Mouse (Mus musculus) urinary bladder, adult 18-20 months (tissue): Measurements from ENCODE around the gene Ptpn20.

Experiments
- DNase-seq, 2 experiments: peaks; one replicate each; pipeline ENCODE4 v3.0.0; 2022; ENCODE audit warnings: low spot score in 2 of 2, mixed read lengths in 2 of 2

Gene Ptpn20

DNA sequence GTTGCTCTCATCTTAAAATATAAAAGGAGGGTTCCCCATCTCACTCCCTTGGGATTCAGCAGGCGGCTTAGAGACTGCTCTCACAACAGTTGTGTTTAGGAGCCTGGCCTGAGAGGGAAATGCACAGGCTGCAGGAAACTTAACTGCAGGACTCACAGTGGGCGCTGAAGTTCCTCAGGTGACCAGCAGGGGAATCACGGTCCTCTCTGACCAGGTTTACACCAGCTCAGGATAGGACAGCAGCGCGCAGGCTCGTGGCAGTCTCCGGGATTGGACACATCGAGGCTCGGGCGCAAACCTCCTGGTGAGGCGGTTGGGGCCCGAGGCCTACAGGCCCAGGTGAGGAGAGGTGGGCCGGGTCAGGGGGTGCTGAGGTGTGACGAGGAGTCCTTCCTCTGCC is at the start of gene Ptpn20:
TSS of gene Ptpn20 (plus strand) at position 257 of the 400 bp plus-strand sequence.
- DNase-seq, result no peak

DNA sequence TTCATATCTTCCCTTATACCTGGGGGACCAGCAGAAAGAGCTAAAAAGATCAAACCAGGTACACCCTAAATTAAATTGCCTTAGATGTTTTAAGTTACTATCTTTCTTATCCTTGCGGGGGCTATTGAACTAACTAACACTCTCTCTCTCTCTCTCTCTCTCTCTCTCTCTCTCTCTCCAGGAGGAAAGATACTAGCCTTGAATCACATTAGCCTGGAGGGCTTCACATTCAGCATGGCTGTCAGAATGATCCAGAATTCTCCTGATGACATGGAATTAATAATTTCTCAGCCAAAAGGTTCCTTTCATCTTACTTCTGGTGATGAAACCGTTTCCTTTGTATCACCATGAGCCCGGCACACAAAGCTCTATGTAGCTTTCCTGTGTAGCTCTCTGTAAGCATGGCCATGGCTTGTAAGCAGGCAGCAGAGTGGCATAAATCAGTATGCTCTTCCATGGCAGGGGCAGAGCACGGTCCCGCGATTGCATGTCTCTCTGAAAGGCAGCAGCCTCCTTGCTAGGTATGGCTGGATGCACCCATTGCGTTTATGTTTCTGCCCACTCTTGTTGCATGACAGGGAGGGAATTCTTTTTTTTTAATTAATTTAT is 49.3 kb upstream of the Ptpn20 start:
- DNase-seq, result no peak

- DNase-seq, result no peak
These were observed 43.4 kb upstream of the Ptpn20 start for GRCm38 (mm10) chr14:33545565-33546143.

DNA sequence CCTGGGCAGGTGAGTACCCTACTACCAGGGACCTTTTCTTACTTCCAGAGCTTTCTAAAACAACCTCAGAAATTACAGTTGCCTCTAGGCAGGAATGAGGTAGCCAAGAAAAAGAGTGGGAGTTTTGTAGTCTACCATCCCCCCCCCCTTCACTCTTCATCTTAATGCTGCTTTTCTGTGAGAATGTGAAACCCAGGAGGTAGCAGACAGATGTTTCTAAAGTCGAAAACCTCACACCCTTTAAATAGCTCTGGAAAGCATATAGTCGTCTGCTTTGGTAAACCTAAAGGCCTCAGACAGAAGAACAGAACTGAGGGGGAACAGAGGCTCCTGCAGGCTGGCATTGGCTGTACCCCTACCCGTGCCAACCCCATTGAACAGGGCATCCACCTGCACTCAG is 40.4 kb upstream of the Ptpn20 start:
- no peak for DNase-seq

GRCm38 (mm10) chr14:33549856-33550255 is 39.2 kb upstream of the Ptpn20 start:
- no peak for DNase-seq

- DNase-seq, result no peak
These were observed 18.3 kb upstream of the Ptpn20 start for GRCm38 (mm10) chr14:33570737-33571136.

- DNase-seq, result no peak
These were observed 15.4 kb upstream of the Ptpn20 start for GRCm38 (mm10) chr14:33573643-33574042.

- no peak for DNase-seq
These were observed 9.1 kb upstream of the Ptpn20 start for GRCm38 (mm10) chr14:33579771-33580484.

GRCm38 (mm10) chr14:33598376-33599130 is 9.5 kb downstream of the Ptpn20 start:
- DNase-seq, result no peak

DNA sequence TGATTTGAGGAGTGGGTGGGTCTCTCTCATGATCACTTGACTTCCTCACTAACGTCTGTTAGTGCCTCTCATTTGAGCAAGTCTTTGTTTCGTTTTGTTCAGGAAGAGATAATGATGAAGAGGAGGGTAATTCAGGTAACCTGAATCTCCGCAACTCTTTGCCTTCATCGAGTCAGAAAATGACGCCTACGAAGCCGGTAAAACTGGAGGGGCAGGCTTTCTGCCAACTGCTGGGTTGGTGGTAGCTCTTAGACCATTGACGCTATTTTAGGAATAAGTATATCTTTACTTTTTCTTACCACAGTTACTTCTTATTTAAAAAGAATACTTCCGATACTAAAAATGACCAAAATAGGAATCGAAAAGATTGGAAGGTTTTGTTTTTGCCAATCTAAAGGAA is 18.4 kb downstream of the Ptpn20 start:
- DNase-seq, result no peak

DNA sequence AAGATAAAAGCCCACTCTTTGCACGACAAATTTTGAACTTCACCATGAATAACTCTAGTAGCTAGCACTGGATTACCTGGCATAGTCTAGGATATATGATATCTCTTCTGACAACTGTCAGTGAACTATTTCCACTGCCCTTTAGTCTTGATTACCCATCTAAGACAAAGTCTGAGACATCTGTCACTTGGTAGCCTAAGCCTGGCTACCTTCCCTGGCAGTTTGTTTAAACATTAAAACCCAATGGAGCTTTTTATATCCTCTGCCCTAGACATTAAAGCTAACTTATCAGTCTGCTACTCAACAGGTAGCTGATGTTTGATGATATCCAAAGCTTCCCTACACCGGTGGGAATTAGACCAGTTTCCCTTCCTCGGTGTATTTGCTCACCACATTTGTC is 36.0 kb downstream of the Ptpn20 start:
- no peak for DNase-seq

DNA sequence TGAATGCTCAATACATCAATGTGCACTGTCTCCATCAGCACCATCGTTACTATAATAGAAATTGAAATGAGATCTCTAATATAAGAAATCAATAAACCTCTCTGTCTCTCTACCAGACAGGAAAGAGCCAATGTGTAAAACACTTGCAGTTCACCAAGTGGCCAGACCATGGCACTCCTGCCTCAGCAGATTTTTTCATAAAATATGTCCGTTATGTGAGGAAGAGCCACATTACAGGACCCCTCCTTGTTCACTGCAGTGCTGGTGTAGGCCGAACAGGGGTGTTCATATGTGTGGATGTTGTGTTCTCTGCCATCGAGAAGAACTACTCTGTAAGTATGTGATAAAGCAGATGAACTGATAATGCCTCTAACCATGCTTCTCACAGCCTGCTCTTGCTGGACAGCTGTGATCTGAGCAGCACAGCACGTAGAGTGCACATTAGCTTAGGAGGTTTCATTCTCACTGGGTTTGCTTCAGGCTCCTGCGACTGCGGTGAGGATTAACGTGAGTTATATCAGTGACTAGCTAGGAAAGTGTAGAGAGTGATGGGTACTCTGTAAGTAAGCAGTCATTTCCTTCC is 43.9 kb downstream of the Ptpn20 start:
- no peak for DNase-seq

GRCm38 (mm10) chr14:33634354-33634753 is 45.3 kb downstream of the Ptpn20 start:
- DNase-seq, result no peak

DNA sequence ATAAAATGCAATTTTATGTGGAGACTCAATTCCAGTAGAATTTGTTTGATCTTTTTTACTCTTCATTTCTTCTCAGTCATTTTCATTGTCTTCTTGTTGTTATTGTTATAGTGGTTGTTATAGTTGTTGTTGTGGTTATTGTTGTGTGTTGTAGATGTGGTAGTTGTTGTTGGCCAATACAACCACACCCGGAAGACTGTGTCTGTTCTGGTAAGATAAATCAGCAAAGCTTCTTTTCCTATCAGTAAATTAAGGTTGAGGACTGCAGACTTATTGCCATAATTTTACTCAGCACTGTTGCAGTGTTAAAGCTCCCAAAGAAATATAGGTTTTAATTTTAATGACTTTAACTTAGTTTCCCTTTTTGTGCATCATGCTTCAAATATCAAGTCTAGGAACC is 45.8 kb downstream of the Ptpn20 start:
- DNase-seq, result no peak

GRCm38 (mm10) chr14:33639357-33639756 is 50.4 kb downstream of the Ptpn20 start:
- no peak for DNase-seq

GRCm38 (mm10) chr14:33650721-33651120 is 61.7 kb downstream of the Ptpn20 start:
- no peak for DNase-seq

DNA sequence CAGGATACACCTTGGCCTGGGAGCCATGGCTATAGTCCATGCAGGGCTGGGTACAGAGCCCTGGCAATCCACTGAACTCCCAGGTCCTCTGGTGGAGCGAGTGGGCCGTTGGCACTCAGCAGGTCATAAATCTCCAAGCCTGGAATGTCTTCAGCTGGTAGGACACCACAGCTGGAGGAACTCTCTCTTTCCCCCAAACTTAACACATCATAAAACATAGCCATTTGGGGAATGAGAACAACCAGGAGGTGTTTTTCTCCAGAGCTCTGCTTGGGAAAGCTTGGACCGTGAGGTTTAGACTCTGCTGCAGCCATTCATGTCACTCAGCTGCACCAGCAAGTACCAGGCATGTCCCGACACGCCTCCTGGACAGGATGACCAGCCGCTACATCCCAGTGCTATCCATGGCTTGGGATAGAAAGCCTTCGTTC is 68.5 kb downstream of the Ptpn20 start:
- DNase-seq, result no peak

DNA sequence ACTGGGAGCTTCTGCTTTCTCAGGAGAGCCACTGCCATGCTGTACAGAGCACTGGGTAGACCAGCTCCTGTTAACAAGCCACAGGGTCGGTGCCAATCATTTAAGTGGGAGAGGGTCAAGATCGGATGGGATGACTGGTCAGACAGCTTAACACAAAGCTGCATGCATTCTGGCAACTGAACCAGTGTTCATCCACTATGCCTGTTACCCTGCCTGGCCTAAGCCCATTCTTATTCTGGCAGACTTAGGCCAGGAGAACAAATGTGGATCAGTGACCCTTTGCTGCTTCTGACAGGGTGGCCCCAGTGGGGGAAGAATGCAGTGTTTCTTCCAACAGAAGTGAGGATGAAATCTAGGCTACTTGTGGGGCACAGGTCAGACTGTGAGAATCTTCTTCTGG is 69.3 kb downstream of the Ptpn20 start:
- no peak for DNase-seq

- DNase-seq, result no peak
These were observed 73.1 kb downstream of the Ptpn20 start for GRCm38 (mm10) chr14:33662080-33662479.

- no peak for DNase-seq
These were observed 77.3 kb downstream of the Ptpn20 start for GRCm38 (mm10) chr14:33666301-33666700.

- no peak for DNase-seq
These were observed 80.9 kb downstream of the Ptpn20 start for GRCm38 (mm10) chr14:33669891-33670290.
